Mouse (Mus musculus) kidney, embryonic 16.5 days (tissue): ENCODE measurements at regions not wholly inside any gene's neighbourhood (a gene's known extent, or its start where the extent isn't known, plus 50 kb on each side); places are given as distances from the start of the nearest gene placed in this dataset.

Experiments
- ATAC-seq: fragments of 200-750 bp; cut with Nextera tagmentation; 2 replicates; pipeline ENCODE4 v1.8.0; 2017; ENCODE audit warnings: moderate TSS enrichment; ENCODE audit not compliant: low FRiP score, low TSS enrichment
- H3K27ac ChIP-seq: fragments of 300-500 bp; sonication (generic); 2 replicates; pipeline ENCODE4 v1.5.1; 2014; ENCODE audit warnings: low read length
- H3K27me3 ChIP-seq: fragments of 300-500 bp; sonication (generic); 2 replicates; pipeline ENCODE4 v1.6.1; 2014; ENCODE audit warnings: low read length, control low read depth, mixed read lengths; ENCODE audit not compliant: insufficient read depth
- H3K36me3 ChIP-seq: fragments of 300-500 bp; sonication (generic); 2 replicates; pipeline ENCODE4 v1.6.1; 2014; ENCODE audit warnings: low read length, control low read depth, mixed read lengths; ENCODE audit not compliant: insufficient read depth
- H3K4me1 ChIP-seq: fragments of 300-500 bp; sonication (generic); 2 replicates; pipeline ENCODE4 v1.6.1; 2014; ENCODE audit warnings: low read length, control low read depth, mixed read lengths; ENCODE audit not compliant: insufficient read depth
- H3K4me2 ChIP-seq: fragments of 300-500 bp; sonication (generic); replicated peaks from 2 replicates; pipeline ENCODE4 v1.6.1; 2014; ENCODE audit warnings: low read depth, low read length
- H3K4me3 ChIP-seq: fragments of 300-500 bp; sonication (generic); 2 replicates; pipeline ENCODE4 v1.5.1; 2014; ENCODE audit warnings: mild to moderate bottlenecking, low read length
- H3K9ac ChIP-seq: fragments of 300-500 bp; sonication (generic); replicated peaks from 2 replicates; pipeline ENCODE4 v1.6.1; 2014; ENCODE audit warnings: low read length
- H3K9me3 ChIP-seq: fragments of 300-500 bp; sonication (generic); 2 replicates; pipeline ENCODE4 v1.6.1; 2016; ENCODE audit warnings: low read length, control low read depth
- WGBS: fragments of 180-500 bp; shearing (Covaris S2); extraction: QIAGEN DNeasy Blood & Tissue Kit; methylation state at CpG from one replicate; pipeline ENCODE4 v1.1.7; 2014; 5-methylcytosine and 5-hydroxymethylcytosine counted together

DNA sequence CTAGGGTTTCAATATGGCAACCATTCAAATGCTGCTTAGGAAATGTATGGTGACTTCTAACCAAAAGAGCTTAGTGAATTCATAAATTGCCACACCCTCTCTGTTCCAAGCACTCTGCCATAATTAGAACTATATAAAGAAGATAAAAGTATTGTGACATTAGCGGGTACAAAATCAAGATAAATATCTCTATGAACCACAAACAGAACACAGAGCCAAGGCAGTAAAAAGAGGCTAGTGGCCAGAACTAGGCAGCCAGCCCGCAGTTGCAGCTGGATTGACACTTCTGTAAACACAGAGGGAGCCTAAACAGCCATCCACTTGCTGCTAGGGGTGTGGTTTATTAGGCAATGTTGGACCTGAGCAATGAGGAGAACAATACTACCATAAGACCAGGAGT is 118.5 kb upstream of the Ppp1r12a start:
- Histone ChIP-seq H3K4me2 (no peak overlapping the region), H3K27me3 (no peaks in the 10 kb centered on the region), H3K4me3 (no peak overlapping the region), H3K27ac (no peak overlapping the region), H3K4me1 (no peaks in the 10 kb centered on the region), H3K36me3 (no peaks in the 10 kb centered on the region), H3K9me3 (no peaks in the 10 kb centered on the region), H3K9ac (no peak overlapping the region)
- no peak for ATAC-seq
- WGBS, result 55% methylated on average over 2 of the region's 2 CpGs

DNA sequence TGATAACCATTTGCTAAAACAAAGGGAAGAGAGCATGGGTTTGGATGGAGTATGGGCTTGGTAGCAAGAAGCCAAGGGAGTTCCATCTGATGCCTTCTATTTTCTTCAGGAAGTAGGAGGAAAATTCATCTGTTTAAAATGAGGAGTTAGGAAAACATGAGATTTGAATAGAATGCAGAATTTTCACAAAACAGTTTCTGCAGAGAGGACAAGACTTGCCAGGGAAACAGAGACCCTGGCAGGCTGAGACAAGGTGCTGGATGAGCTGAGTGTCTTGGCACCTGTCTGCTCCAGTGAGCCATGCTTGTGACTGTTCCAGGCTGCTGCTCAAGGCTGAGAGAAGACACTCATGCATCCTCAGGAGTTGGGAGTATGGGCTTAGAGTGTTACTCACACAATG is 122.0 kb upstream of the Ppp1r12a start:
- Histone ChIP-seq H3K9me3 (no peaks in the 10 kb centered on the region), H3K27ac (no peak overlapping the region), H3K4me1 (no peaks in the 10 kb centered on the region), H3K27me3 (no peaks in the 10 kb centered on the region), H3K4me2 (no peak overlapping the region), H3K9ac (no peak overlapping the region), H3K4me3 (no peak overlapping the region), H3K36me3 (no peaks in the 10 kb centered on the region)
- no peak for ATAC-seq

DNA sequence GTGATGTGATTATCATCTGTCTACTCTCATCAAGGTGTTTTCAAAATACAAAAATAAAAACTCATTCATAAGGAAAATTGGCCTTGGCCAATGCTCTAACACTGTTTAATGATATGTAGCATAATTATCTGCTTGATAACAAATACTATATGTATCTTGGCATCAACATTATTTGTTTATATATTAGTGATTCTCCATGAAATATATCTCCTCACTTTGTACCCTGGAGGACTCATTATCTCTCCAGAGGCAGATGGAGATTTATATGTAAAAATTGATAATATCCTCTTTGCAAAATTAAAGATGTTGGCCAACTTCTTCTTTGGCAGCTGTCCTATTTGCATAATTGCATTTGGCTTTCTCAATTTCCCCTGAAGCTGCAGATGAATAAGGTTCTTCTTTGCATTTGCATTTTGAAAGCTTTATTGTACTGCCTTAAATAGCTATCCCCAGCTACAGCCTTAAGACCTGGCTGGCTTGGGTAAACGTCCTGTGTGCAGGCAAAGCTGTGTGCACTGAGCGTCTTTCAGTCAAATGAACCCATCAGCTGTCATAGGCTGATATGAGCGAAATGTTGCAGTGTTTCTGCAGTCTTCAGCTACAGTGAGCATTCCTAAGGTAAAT is 124.7 kb upstream of the Otogl start:
- H3K4me3 ChIP-seq, result no peak overlapping the region
- WGBS, result 67% methylated on average over 3 of the region's 3 CpGs

GRCm38 (mm10) chr10:108034068-108034467 is 122.1 kb upstream of the Otogl start:
- WGBS, result 92% methylated on average over 3 of the region's 3 CpGs
- ATAC-seq, result no peak

More for the DNA sequence above, 124.7 kb upstream of the Otogl start:
- Histone ChIP-seq H3K9ac (no peak overlapping the region), H3K27me3 (no peaks in the 10 kb centered on the region), H3K36me3 (no peaks in the 10 kb centered on the region), H3K9me3 (no peaks in the 10 kb centered on the region), H3K4me1 (no peaks in the 10 kb centered on the region), H3K4me2 (no peak overlapping the region), H3K27ac (no peak overlapping the region)
- no peak for ATAC-seq

DNA sequence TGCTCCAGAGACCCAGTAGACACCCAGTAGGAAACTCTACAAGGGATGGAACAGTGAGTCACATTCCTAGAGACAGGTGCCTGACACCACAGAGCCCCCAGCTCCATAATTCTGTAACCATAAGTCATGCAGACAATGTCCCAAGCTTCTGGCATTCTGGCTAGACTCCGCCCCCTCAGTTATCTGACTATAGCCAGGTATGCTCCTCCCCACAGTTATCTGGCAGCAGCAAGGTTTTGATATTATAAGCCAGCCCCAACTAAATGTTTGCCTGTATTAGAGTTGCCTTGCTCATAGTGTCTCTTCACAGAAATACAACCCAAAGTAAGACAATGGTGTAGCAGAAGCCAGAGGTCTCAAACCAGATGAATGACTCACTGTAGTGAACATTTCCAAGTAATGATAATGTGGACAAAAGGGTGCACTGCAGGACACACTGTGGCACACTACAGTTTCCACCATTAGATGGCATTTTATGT is 121.4 kb upstream of the Otogl start:
- Histone ChIP-seq H3K27ac (no peak overlapping the region), H3K9me3 (no peaks in the 10 kb centered on the region), H3K4me3 (no peak overlapping the region), H3K27me3 (no peaks in the 10 kb centered on the region), H3K4me2 (no peak overlapping the region), H3K4me1 (no peaks in the 10 kb centered on the region), H3K9ac (no peak overlapping the region), H3K36me3 (no peaks in the 10 kb centered on the region)
- 95% methylated on average over 1 of the region's 1 CpGs for WGBS
- ATAC-seq, result no peak

More at GRCm38 (mm10) chr10:108034068-108034467, 122.1 kb upstream of the Otogl start:
- H3K9me3 ChIP-seq, result no peaks in the 10 kb centered on the region
- no peaks in the 10 kb centered on the region for H3K4me1 ChIP-seq
- no peaks in the 10 kb centered on the region for H3K27me3 ChIP-seq
- no peaks in the 10 kb centered on the region for H3K36me3 ChIP-seq
- no peak overlapping the region for H3K4me3 ChIP-seq
- no peak overlapping the region for H3K9ac ChIP-seq
- H3K4me2 ChIP-seq, result no peak overlapping the region
- no peak overlapping the region for H3K27ac ChIP-seq

GRCm38 (mm10) chr10:108027506-108027905 is 115.6 kb upstream of the Otogl start:
- Histone ChIP-seq H3K27ac (no peak overlapping the region), H3K9me3 (no peaks in the 10 kb centered on the region), H3K4me1 (no peaks in the 10 kb centered on the region), H3K4me2 (no peak overlapping the region), H3K4me3 (no peak overlapping the region), H3K27me3 (no peaks in the 10 kb centered on the region), H3K9ac (no peak overlapping the region), H3K36me3 (no peaks in the 10 kb centered on the region)
- no peak for ATAC-seq
- 65% methylated on average over 2 of the region's 2 CpGs for WGBS

DNA sequence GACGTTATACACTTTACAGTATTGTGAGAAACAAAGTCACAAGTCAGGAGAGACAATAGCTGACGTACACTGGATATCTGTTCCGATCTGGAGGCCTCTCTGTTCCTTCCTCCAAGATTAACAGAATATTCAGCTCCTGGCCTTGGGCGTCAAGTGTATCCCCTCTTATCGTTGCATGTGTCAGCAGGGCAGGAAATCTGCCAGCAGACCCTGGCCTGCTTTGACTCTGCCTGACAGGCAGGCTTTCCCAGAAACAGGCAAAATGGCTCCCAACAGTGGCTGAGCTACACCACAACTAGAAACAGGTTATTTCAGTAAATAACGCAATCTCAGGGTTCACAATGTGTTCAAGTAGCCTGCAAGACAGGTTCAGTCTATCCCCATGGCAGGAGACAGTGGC is 112.3 kb upstream of the Otogl start:
- no peaks in the 10 kb centered on the region for H3K4me1 ChIP-seq
- no peaks in the 10 kb centered on the region for H3K9me3 ChIP-seq
- H3K9ac ChIP-seq, result no peak overlapping the region
- WGBS, result 87% methylated on average over 6 of the region's 6 CpGs
- no peak for ATAC-seq
- H3K36me3 ChIP-seq, result no peaks in the 10 kb centered on the region
- no peaks in the 10 kb centered on the region for H3K27me3 ChIP-seq
- H3K27ac ChIP-seq, result no peak overlapping the region
- H3K4me2 ChIP-seq, result no peak overlapping the region
- no peak overlapping the region for H3K4me3 ChIP-seq

GRCm38 (mm10) chr10:108016552-108016951 is 104.6 kb upstream of the Otogl start:
- H3K4me2 ChIP-seq, result no peak overlapping the region
- no peaks in the 10 kb centered on the region for H3K9me3 ChIP-seq
- ATAC-seq, result no peak
- H3K9ac ChIP-seq, result no peak overlapping the region
- H3K4me3 ChIP-seq, result no peak overlapping the region
- no peak overlapping the region for H3K27ac ChIP-seq
- H3K4me1 ChIP-seq, result no peaks in the 10 kb centered on the region
- no peaks in the 10 kb centered on the region for H3K36me3 ChIP-seq
- H3K27me3 ChIP-seq, result no peaks in the 10 kb centered on the region
- WGBS, result 84% methylated on average over 1 of the region's 1 CpGs

GRCm38 (mm10) chr10:107994836-107995585 is 83.1 kb upstream of the Otogl start:
- ATAC-seq, result no peak

GRCm38 (mm10) chr10:107992621-107993020 is 80.7 kb upstream of the Otogl start:
- ATAC-seq, result no peak
- H3K4me1 ChIP-seq, result no peaks in the 10 kb centered on the region
- no peaks in the 10 kb centered on the region for H3K9me3 ChIP-seq
- no peaks in the 10 kb centered on the region for H3K27me3 ChIP-seq
- H3K27ac ChIP-seq, result no peak overlapping the region
- 66% methylated on average over 3 of the region's 3 CpGs for WGBS
- H3K9ac ChIP-seq, result no peak overlapping the region
- H3K36me3 ChIP-seq, result no peaks in the 10 kb centered on the region
- no peak overlapping the region for H3K4me2 ChIP-seq
- no peak overlapping the region for H3K4me3 ChIP-seq

More at GRCm38 (mm10) chr10:107994836-107995585, 83.1 kb upstream of the Otogl start:
- no peaks in the 10 kb centered on the region for H3K36me3 ChIP-seq
- no peaks in the 10 kb centered on the region for H3K27me3 ChIP-seq
- WGBS, result 63% methylated on average over 2 of the region's 2 CpGs
- H3K4me3 ChIP-seq, result no peak overlapping the region
- H3K4me2 ChIP-seq, result no peak overlapping the region
- H3K9me3 ChIP-seq, result no peaks in the 10 kb centered on the region
- no peaks in the 10 kb centered on the region for H3K4me1 ChIP-seq
- H3K27ac ChIP-seq, result no peak overlapping the region
- H3K9ac ChIP-seq, result no peak overlapping the region
